Mouse (Mus musculus) erythroblast, embryonic 14.5 days (primary cell): ENCODE results near the gene Qk. TPM values are rescaled to one million over a fixed set of nuclear protein-coding genes. Genes with fewer than 3 reads are reported as not detected.

Experiments
- H3K27me3 ChIP-seq: 2 replicates; pipeline ENCODE4 v1.6.1; 2012; ENCODE audit warnings: inconsistent platforms; ENCODE audit not compliant: control insufficient read depth
- H3K36me3 ChIP-seq: 2 replicates; pipeline ENCODE4 v1.6.1; 2012; ENCODE audit warnings: mild to moderate bottlenecking, inconsistent platforms; ENCODE audit not compliant: control insufficient read depth
- H3K4me1 ChIP-seq: 2 replicates; pipeline ENCODE4 v1.6.1; 2012; ENCODE audit warnings: inconsistent platforms; ENCODE audit not compliant: control insufficient read depth
- H3K4me3 ChIP-seq: replicated peaks from 2 replicates; pipeline ENCODE3; 2012; ENCODE audit warnings: moderate library complexity, mild to moderate bottlenecking, inconsistent platforms
- H3K9me3 ChIP-seq: 2 replicates; pipeline ENCODE4 v1.6.1; 2012; ENCODE audit warnings: low read length, inconsistent platforms, mixed read lengths; ENCODE audit not compliant: control insufficient read depth
- GATA1 ChIP-seq: IDR thresholded peaks from 2 replicates; pipeline ENCODE4 v1.6.1; 2012; ENCODE audit warnings: low read length, inconsistent platforms, mixed read lengths
- TAL1 ChIP-seq: IDR thresholded peaks from 3 replicates; pipeline ENCODE4 v1.6.1; 2012; ENCODE audit warnings: low read length, inconsistent platforms, mixed read lengths
- polyA plus RNA-seq: library from polyadenylated mRNA; stranded (reverse); fragments of >175 nt; gene quantifications from 2 replicates; pipeline ENCODE4 v1.2.3, GENCODE M21; 2012

Qk gene
- polyA plus RNA-seq, 1 experiment, result 0.82 TPM

GRCm38 (mm10) chr17:10317186-10317585 is 2.5 kb downstream of the Qk start:
- Histone ChIP-seq H3K4me1 (peaks cover 37% of the 10 kb centered on the region), H3K36me3 (peaks cover 4% of the 10 kb centered on the region), H3K4me3 (peak overlapping the region; percentile 72), H3K9me3 (no peaks in the 10 kb centered on the region), H3K27me3 (peaks cover 13% of the 10 kb centered on the region)
- TF ChIP-seq GATA1, result no peak
- no peak for TF ChIP-seq TAL1

- Histone ChIP-seq H3K36me3 (peaks cover 4% of the 10 kb centered on the region), H3K27me3 (peaks cover 11% of the 10 kb centered on the region), H3K4me3 (peak overlapping the region; percentile 72), H3K9me3 (no peaks in the 10 kb centered on the region), H3K4me1 (peaks cover 40% of the 10 kb centered on the region)
- TF ChIP-seq GATA1, result no peak
- TF ChIP-seq TAL1, result no peak
Measured at GRCm38 (mm10) chr17:10316446-10316845, 3.2 kb downstream of the Qk start.

GRCm38 (mm10) chr17:10310046-10310445 is 9.6 kb downstream of the Qk start:
- H3K36me3 ChIP-seq, result peaks cover 5% of the 10 kb centered on the region
- H3K9me3 ChIP-seq, result no peaks in the 10 kb centered on the region
- H3K27me3 ChIP-seq, result no peaks in the 10 kb centered on the region
- TF ChIP-seq GATA1, result no peak
- no peak for TF ChIP-seq TAL1
- no peak overlapping the region for H3K4me3 ChIP-seq
- peaks cover 27% of the 10 kb centered on the region for H3K4me1 ChIP-seq

- H3K9me3 ChIP-seq, result no peaks in the 10 kb centered on the region
- H3K4me1 ChIP-seq, result peaks cover 21% of the 10 kb centered on the region
- peaks cover 3% of the 10 kb centered on the region for H3K36me3 ChIP-seq
- H3K27me3 ChIP-seq, result no peaks in the 10 kb centered on the region
- H3K4me3 ChIP-seq, result no peak overlapping the region
- no peak for TF ChIP-seq TAL1
- no peak for TF ChIP-seq GATA1
Measured at GRCm38 (mm10) chr17:10309135-10309623, 10.5 kb downstream of the Qk start.

- H3K27me3 ChIP-seq, result no peaks in the 10 kb centered on the region
Measured at GRCm38 (mm10) chr17:10306424-10306823, 13.2 kb downstream of the Qk start.

GRCm38 (mm10) chr17:10304001-10304400 is 15.7 kb downstream of the Qk start:
- Histone ChIP-seq H3K36me3 (no peaks in the 10 kb centered on the region), H3K27me3 (no peaks in the 10 kb centered on the region), H3K4me1 (peaks cover 4% of the 10 kb centered on the region; the same call in 1 of the 2 replicates), H3K9me3 (no peaks in the 10 kb centered on the region), H3K4me3 (no peak overlapping the region)
- TF ChIP-seq GATA1, result no peak
- no peak for TF ChIP-seq TAL1

More at GRCm38 (mm10) chr17:10306424-10306823, 13.2 kb downstream of the Qk start:
- H3K36me3 ChIP-seq, result 0 out of 2 replicates have a peak, but pooled peaks cover 2% of the 10 kb centered on the region
- H3K9me3 ChIP-seq, result no peaks in the 10 kb centered on the region
- H3K4me3 ChIP-seq, result no peak overlapping the region
- TF ChIP-seq TAL1 (no peak), GATA1 (no peak)
- peaks cover 9% of the 10 kb centered on the region for H3K4me1 ChIP-seq

GRCm38 (mm10) chr17:10300968-10301795 is 18.5 kb downstream of the Qk start:
- Histone ChIP-seq H3K36me3 (no peaks in the 10 kb centered on the region), H3K27me3 (no peaks in the 10 kb centered on the region), H3K4me3 (no peak overlapping the region), H3K4me1 (peaks cover 7% of the 10 kb centered on the region), H3K9me3 (no peaks in the 10 kb centered on the region)
- TF ChIP-seq GATA1, result no peak
- TF ChIP-seq TAL1, result no peak

- Histone ChIP-seq H3K27me3 (no peaks in the 10 kb centered on the region), H3K9me3 (no peaks in the 10 kb centered on the region), H3K4me3 (no peak overlapping the region), H3K4me1 (peaks cover 5% of the 10 kb centered on the region), H3K36me3 (no peaks in the 10 kb centered on the region)
- no peak for TF ChIP-seq TAL1
Measured at GRCm38 (mm10) chr17:10299396-10299795, 20.3 kb downstream of the Qk start.

- Histone ChIP-seq H3K36me3 (no peaks in the 10 kb centered on the region), H3K4me3 (no peak overlapping the region), H3K27me3 (no peaks in the 10 kb centered on the region), H3K4me1 (peaks cover 2% of the 10 kb centered on the region), H3K9me3 (no peaks in the 10 kb centered on the region)
- TF ChIP-seq TAL1 (no peak), GATA1 (no peak)
Measured at GRCm38 (mm10) chr17:10292520-10292919, 27.1 kb downstream of the Qk start.

GRCm38 (mm10) chr17:10284772-10285171 is 34.9 kb downstream of the Qk start:
- Histone ChIP-seq H3K36me3 (peaks cover 8% of the 10 kb centered on the region), H3K4me3 (no peak overlapping the region), H3K27me3 (no peaks in the 10 kb centered on the region), H3K4me1 (peaks cover 8% of the 10 kb centered on the region), H3K9me3 (no peaks in the 10 kb centered on the region)
- TF ChIP-seq GATA1 (no peak), TAL1 (no peak)
